Mouse (Mus musculus): ENCODE measurements at regions not wholly inside any gene's neighbourhood (a gene's known extent, or its start where the extent isn't known, plus 50 kb on each side); places are given as distances from the start of the nearest gene placed in this dataset.
"Not testable (repeated sequence)": the region's sequence is repeated elsewhere in the genome, so short reads cannot be mapped to it uniquely, and the experiment has no call there.

GRCm38 (mm10) chr17:50346451-50347192 is 53.2 kb upstream of the Dazl start:
- DNase-seq: no peak

- DNase-seq: not testable (repeated sequence)
Observed at GRCm38 (mm10) chr17:50353818-50354217, 60.4 kb upstream of the Dazl start.

DNA sequence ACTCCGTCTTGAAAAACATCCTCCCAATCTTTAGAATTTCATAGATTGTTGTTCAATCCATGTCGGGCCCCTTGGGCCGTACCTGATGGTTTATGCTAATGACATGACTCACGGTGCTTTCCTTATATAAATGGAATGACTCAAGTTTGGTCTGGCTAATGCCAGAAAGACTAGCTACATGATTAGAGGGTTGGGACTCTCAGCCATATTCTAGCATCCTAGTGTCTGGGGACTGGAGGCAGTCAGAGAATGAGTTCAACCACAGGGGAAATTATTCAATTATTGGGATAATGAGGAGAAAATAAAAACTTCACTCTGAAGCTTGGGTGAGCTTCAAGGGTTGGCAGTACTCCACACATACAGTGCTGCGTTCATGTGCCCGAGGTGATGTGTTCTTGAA is 60.9 kb upstream of the Dazl start:
- DNase-seq: no peak

DNA sequence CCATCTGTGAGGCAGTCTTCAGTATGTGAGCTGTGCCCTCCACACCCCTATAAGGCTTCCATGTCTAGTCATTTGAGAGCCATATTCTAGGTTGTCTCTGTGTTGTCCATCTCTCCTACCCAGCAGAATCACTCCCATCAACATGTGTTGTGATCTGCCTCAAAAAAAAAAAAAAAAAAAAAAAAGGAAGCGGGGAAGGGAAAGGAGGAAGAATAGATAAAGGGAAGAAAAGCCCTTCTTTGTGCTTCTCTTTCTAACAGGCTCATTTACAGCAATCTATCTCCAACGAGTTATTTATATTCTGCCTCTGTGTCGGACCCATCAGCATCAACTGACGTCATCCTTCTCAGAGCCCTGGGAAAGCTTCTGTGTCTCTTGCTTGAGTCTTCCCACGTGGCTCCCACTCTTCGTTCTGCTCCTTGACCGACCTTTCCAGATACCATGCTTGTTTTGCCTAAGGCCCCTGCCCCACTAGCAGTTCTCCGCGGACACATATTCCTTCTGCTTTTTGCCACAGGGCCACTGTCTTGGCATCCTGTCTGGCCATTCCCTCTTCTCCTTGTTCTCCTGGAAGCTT is 68.3 kb upstream of the Dazl start:
- DNase-seq: no peak

GRCm38 (mm10) chr17:50365396-50365795 is 72.0 kb upstream of the Dazl start:
- no peak for DNase-seq

DNA sequence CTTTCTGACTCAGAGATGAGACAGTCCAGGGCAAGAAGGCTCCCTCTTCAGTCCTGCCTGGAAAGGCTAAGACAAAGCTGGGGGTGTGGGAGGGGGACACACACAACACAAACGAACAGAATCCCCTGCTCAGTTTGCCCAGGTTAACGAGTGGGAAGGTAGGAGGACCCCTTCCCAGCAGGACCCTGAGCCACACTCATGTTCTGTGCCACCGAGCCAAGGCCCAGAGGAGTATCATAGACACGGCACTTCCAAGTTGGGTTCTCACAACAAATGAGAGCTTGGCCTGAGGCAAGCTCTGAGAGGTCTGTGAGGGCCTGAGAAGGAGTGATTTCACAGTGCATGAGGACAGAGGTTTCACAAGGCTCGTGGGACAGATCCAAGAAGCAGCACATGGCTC is 72.7 kb upstream of the Dazl start:
- no peak for DNase-seq

GRCm38 (mm10) chr17:50369216-50369875 is 75.9 kb upstream of the Dazl start:
- DNase-seq: no peak

GRCm38 (mm10) chr17:50370484-50370883 is 77.0 kb upstream of the Dazl start:
- DNase-seq: no peak

DNA sequence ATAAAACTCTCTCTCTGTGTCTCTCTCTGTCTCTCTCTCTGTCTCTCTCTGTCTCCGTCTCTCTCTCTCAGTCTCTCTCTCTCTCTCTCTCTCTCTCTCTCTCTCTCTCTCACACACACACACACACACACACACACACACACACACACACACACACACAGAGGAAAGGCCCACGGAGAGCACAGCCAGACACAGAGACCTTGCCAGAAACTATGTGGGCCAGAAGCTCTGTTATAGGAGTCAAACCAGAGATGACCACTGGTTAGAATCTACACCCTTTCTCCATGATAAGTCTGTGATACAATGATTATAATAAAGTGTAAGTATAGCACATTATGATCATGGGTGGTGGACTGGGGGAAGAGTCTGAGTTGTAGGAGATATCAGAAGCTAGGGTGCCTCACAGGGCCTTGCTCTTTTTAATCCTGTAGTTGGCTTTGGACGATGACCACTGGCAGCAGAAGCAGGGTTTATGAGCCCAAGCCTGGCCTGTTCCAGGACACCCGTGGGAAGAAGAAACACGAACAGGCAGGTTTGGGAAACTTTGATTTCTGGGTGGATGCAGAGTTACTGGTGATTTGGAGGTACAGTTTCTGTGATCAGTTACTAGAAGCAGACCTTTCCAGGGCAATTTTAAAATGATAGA is 80.2 kb upstream of the Dazl start:
- DNase-seq: no peak

DNA sequence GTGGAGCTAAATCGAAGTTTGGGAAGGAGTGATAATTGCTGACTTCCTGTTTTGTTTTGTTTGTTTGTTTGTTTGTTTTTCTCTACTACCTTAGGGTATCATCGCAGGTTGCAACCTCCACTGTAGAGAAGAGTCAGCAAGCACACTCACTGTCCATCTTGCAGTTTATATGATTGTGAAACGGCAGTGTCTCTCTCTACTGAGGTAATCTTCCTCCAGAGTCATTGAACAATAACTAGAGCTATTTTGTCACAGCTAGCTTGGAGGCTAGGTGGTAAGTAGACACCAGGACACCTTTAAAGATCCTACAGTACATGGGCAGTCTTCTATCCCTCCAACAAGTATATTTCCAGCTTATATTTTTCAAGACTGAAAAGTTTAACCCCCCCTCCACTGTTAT is 82.0 kb upstream of the Dazl start:
- DNase-seq: no peak

- DNase-seq: no peak
Observed at GRCm38 (mm10) chr17:50376708-50377107, 83.3 kb upstream of the Dazl start.

GRCm38 (mm10) chr17:50378141-50378727 is 84.8 kb upstream of the Dazl start:
- no peak for DNase-seq

- DNase-seq: no peak
Observed at GRCm38 (mm10) chr17:50388715-50389710, 95.6 kb upstream of the Dazl start.

DNA sequence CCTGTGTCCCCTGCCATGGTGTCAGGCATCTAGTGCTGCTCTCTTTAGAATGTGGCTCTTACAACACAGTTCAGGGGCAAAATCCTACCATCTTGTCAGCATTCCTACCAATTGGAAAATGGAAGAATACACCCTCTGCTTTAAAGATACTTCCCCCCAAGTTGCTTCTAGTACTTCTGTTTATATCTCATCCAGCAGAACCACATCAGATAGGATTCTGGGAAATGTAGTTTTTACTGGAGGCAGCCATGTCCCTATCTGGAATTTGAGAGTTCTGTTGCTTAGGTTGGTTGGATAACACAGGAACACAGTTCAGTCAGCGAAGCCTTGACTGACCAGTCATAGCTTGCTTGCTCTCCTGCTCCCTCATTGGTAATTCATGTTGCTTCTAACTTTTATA is 96.7 kb upstream of the Dazl start:
- no peak for DNase-seq

GRCm38 (mm10) chr17:50391207-50391606 is 97.8 kb upstream of the Dazl start:
- no peak for DNase-seq

DNA sequence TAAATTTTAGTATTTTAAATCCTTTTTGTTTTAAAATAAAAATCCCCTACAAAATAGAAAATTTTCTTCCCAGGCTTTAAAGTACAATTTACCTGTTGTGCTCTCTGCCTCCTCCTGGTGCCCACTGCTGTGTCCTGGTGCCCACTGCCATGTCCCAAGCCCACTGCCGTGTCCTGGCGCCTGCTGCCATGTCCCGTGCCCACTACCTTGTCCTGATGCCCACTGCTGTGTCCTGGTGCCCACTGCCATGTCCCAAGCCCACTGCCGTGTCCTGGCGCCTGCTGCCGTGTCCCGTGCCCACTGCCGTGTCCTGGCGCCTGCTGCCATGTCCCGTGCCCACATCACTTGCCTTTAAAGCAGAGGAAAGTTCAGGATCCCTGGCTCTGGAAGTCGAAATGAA is 98.6 kb upstream of the Dazl start:
- DNase-seq: no peak

DNA sequence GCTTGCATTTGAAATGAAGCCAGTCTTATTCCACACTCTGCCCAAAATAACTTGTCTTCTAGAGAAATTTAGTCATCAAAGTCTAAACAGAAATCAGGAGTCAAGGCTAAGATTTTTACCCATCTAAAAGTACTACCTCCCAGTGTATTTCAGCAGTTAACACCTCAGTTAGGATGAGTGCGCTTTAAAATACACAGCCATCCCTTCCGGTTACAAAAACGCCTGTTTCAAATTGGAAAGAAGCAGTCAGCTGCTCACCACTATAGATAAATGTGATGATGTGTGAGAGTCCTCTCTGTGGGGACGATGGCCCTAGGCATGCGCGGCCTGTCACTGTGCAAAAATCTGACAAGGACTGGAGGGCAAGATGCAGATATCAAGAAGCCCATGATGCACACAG is 99.0 kb upstream of the Dazl start:
- DNase-seq: no peak

DNA sequence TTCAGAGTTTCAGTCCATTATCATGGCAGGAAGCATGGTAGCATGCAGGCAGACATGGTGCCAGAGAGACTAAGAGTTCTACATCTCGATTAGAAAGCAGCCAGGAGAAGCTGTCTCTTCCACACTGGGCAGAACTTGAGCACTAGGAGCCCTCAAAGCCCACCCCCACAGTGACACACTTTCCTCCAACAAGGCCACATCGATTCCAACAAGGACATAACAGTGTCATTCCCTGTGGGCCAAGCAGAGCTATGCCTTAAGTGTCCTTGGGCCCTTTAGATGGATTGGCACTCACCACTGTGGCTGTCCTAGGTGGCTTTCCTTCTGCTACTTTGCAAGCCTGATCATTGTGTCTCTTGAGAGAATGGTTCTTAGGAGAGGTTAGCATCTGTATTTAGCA is 99.5 kb upstream of the Dazl start:
- DNase-seq: no peak

DNA sequence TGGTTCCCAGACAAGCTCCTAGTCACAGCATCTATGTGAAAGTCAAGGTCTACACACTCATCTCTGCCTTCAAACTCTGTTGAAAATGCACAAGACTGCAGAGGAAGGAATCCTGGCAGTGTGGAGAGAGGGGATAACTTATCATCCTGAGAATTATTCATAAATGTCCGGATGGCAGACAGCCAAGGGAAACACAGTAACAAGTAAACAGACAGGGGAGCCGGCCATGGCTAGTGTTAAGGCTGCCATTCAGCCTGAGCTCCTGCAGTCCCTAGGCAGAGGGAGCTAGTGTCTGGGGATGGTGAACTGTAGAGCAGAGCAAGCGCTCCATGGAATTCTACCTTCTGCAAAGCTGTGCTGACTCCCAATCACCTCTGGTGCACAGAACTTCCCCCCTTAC is 100.3 kb upstream of the Dazl start:
- no peak for DNase-seq

DNA sequence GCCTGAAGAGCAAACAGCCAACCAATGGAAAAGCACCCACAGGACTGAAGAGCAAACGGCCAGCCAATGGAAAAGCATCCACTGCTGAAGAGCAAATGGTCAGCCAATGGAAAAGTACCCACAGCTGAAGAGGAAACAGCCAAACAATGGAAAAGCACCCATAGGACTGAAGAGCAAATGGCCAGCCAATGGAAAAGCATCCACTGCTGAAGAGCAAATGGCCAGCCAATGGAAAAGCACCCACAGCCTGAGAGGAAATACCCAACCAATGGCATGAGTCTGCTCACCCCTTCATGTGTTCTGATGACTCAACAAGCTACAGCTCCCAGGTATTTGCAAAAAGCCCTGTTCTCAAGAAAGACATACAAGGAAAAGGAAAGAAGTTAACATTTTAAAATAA is 101.4 kb upstream of the Dazl start:
- DNase-seq: no peak

DNA sequence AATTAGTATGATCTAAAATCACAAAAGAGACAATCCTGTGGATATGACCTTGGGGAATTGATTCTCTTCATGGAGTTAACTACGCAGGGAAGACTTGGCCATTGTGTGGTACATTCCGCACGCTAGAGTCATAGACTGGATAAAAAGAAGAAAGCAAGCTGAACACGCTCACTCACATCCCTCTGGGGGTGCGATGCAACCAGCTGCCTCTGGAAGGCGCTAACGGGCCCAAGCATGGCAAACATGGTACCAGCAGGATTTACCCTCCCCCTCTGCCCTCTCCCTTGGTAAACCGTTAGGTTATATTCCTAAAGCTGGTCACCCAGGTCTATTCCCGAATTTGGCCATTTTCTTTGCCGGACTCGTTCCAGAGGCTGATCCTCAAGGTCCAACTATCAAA is 102.2 kb upstream of the Dazl start:
- DNase-seq: peak; percentile 9

GRCm38 (mm10) chr17:50397324-50397723 is 103.9 kb upstream of the Dazl start:
- DNase-seq: no peak

Measured in thymus, postnatal 25 days (tissue).